Mouse (Mus musculus) heart, adult 2 months (tissue): ENCODE measurements around the gene Magea3. TPM values are rescaled to one million over a fixed set of nuclear protein-coding genes. Genes with fewer than 3 reads are reported as not detected.
"Not testable (repeated sequence)": the region's sequence is repeated elsewhere in the genome, so short reads cannot be mapped to it uniquely, and the experiment has no call there.

Source experiments
- DNase-seq, 2 experiments: peaks; one replicate each; pipeline ENCODE4 v3.0.0; 2021
- H3K27ac ChIP-seq: fragments of 200-600 bp; 2 replicates; pipeline ENCODE4 v1.8.1; 2022
- H3K27me3 ChIP-seq: fragments of 200-500 bp; 2 replicates; pipeline ENCODE4 v1.6.1; 2012; ENCODE audit warnings: mild to moderate bottlenecking, low read length, inconsistent platforms, mixed read lengths; ENCODE audit not compliant: control insufficient read depth, insufficient read depth
- H3K36me3 ChIP-seq: fragments of 200-500 bp; 2 replicates; pipeline ENCODE4 v1.6.1; 2012; ENCODE audit warnings: low read length, inconsistent platforms; ENCODE audit not compliant: control insufficient read depth, insufficient read depth
- H3K4me1 ChIP-seq: fragments of 200-500 bp; 2 replicates; pipeline ENCODE4 v1.6.1; 2011; ENCODE audit warnings: low read length; ENCODE audit not compliant: control insufficient read depth, insufficient read depth
- H3K4me3 ChIP-seq: fragments of 200-600 bp; 2 replicates; pipeline ENCODE4 v1.8.1; 2022
- H3K79me2 ChIP-seq: fragments of 200-500 bp; replicated peaks from 2 replicates; pipeline ENCODE4 v1.6.1; 2012; ENCODE audit warnings: mild to moderate bottlenecking, inconsistent platforms, low read length, moderate library complexity, mixed read lengths; ENCODE audit not compliant: control insufficient read depth, insufficient read depth
- H3K9ac ChIP-seq: fragments of 200-500 bp; 2 replicates; pipeline ENCODE4 v1.6.1; 2012; ENCODE audit warnings: low read depth, mild to moderate bottlenecking, control low read depth, inconsistent platforms, low read length, mixed read lengths
- WGBS: fragments of 180-500 bp; shearing (Covaris S2); methylation state at CpG from one replicate; pipeline ENCODE4 v1.1.7; 2018; 5-methylcytosine and 5-hydroxymethylcytosine counted together
- intact Hi-C: fragments of 180-260 bp; cut with DNase I; formaldehyde crosslinking; loops from one replicate; pipeline ENCODE4 v1.15.1; 2025
- long read RNA-seq: library from polyadenylated mRNA; stranded (forward); transcript quantifications from one replicate; pipeline ENCODE4 v2.0.0, GENCODE M21; 2021
- polyA plus RNA-seq: library from polyadenylated mRNA; depleted of rRNA; stranded (reverse); fragments of >200 nt; gene quantifications from 2 replicates; pipeline ENCODE4 v1.2.3, GENCODE M21; 2012; rRNA removed
- total RNA-seq, 2 experiments: library from RNA; stranded (reverse); gene quantifications; 2 replicates each; pipeline ENCODE4 v1.2.3; 2021

Gene Magea3
- not detected for total RNA-seq
- not detected in 2 replicates for polyA plus RNA-seq
- long read RNA-seq = 0 reads

GRCm38 (mm10) chrX:154949405-154949804, at the start of gene Magea3:
TSS of gene Magea3 (minus strand) at chrX:154949505.
- H3K27ac ChIP-seq, H3K4me3 ChIP-seq, intact Hi-C loops, H3K27me3 ChIP-seq, H3K36me3 ChIP-seq, H3K79me2 ChIP-seq, DNase-seq, H3K4me1 ChIP-seq, H3K9ac ChIP-seq: not testable (repeated sequence)
- 44% methylated on average over 1 of the region's 1 CpGs for WGBS

DNA sequence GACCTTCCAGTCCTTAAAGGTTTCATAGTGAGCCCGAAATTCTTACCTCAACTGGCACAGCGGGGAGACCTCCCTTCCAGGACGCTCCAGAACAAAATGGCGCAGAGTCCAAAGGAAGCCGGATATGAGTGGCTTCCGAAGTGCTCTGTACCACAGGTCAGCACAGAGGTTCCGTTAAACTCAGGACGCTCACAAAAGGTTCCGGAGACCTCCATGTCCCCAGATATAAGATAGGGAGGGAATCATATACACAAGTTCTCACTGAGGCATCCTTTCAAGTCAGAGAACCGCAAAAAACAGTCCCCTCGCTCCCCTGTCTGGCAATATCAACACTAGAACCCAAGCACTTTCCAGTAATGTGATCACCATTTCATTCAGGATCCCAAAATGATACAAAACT, 46.4 kb upstream of the Magea3 start, which contains the start of gene Magea8:
Gene Magea8 (minus strand): TSS at position 101 of the 400 bp plus-strand sequence.
- H3K4me3 ChIP-seq, H3K79me2 ChIP-seq, H3K36me3 ChIP-seq, intact Hi-C loops, H3K9ac ChIP-seq, H3K27me3 ChIP-seq, H3K4me1 ChIP-seq, H3K27ac ChIP-seq, DNase-seq: not testable (repeated sequence)
- WGBS = 79% methylated on average over 11 of the region's 11 CpGs

GRCm38 (mm10) chrX:154935887-154936286, 13.4 kb downstream of the Magea3 start, which contains the start of gene Magea6:
TSS of gene Magea6 (minus strand) at chrX:154935987.
- H3K9ac ChIP-seq, H3K27me3 ChIP-seq, H3K4me3 ChIP-seq, H3K4me1 ChIP-seq, H3K36me3 ChIP-seq, intact Hi-C loops, H3K79me2 ChIP-seq, H3K27ac ChIP-seq, DNase-seq: not testable (repeated sequence)
- 46% methylated on average over 1 of the region's 1 CpGs for WGBS

Other genes starting within 250 kb of the Magea3 start
- not detected for gene Cldn34b1, start 59.2 kb downstream of the Magea3 start, total RNA-seq
- not detected in 2 replicates for gene Cldn34b1, start 59.2 kb downstream of the Magea3 start, polyA plus RNA-seq
- not detected for gene Magea6, start 13.5 kb downstream of the Magea3 start, total RNA-seq
- not detected in 2 replicates for gene Magea6, start 13.5 kb downstream of the Magea3 start, polyA plus RNA-seq
- gene Magea8, start 46.3 kb upstream of the Magea3 start, total RNA-seq = not detected
- not detected in 2 replicates for gene Magea8, start 46.3 kb upstream of the Magea3 start, polyA plus RNA-seq
- gene Magea5, start 113.6 kb upstream of the Magea3 start, total RNA-seq = not detected
- not detected in 2 replicates for gene Magea5, start 113.6 kb upstream of the Magea3 start, polyA plus RNA-seq
- gene Magea1, start 140.3 kb upstream of the Magea3 start, total RNA-seq = not detected
- not detected in 2 replicates for gene Magea1, start 140.3 kb upstream of the Magea3 start, polyA plus RNA-seq
- not detected for gene Magea2, start 144.2 kb upstream of the Magea3 start, total RNA-seq
- not detected in 2 replicates for gene Magea2, start 144.2 kb upstream of the Magea3 start, polyA plus RNA-seq
- not detected for gene Cldn34b2, start 178.9 kb upstream of the Magea3 start, total RNA-seq
- gene Cldn34b2, start 178.9 kb upstream of the Magea3 start, polyA plus RNA-seq = not detected in 2 replicates